Mouse (Mus musculus): ENCODE results near the gene Dcdc2a.

The Dcdc2a gene

GRCm38 (mm10) chr13:25178236-25179001 is 122.6 kb downstream of the Dcdc2a start:
- DNase-seq (ENCODE audit: low read depth): no peak

- no peak for DNase-seq (ENCODE audit: low read depth)
These were observed 130.9 kb downstream of the Dcdc2a start for GRCm38 (mm10) chr13:25186436-25187325.

GRCm38 (mm10) chr13:25187326-25187710 is 131.5 kb downstream of the Dcdc2a start:
- DNase-seq (ENCODE audit: low read depth): no peak

GRCm38 (mm10) chr13:25189419-25190144 is 133.8 kb downstream of the Dcdc2a start:
- no peak for DNase-seq (ENCODE audit: low read depth)

- DNase-seq (ENCODE audit: low read depth): no peak
These were observed 134.4 kb downstream of the Dcdc2a start for GRCm38 (mm10) chr13:25190218-25190617.

GRCm38 (mm10) chr13:25195706-25196105 is 139.9 kb downstream of the Dcdc2a start:
- DNase-seq (ENCODE audit: low read depth): no peak

- DNase-seq (ENCODE audit: low read depth): no peak
These were observed 144.1 kb downstream of the Dcdc2a start for GRCm38 (mm10) chr13:25199916-25200315.

- DNase-seq (ENCODE audit: low read depth): no peak
These were observed 151.1 kb downstream of the Dcdc2a start for GRCm38 (mm10) chr13:25206950-25207349.

GRCm38 (mm10) chr13:25218394-25218793 is 162.6 kb downstream of the Dcdc2a start:
- DNase-seq (ENCODE audit: low read depth): no peak

- no peak for DNase-seq (ENCODE audit: low read depth)
These were observed 164.5 kb downstream of the Dcdc2a start for GRCm38 (mm10) chr13:25220186-25220787.

- DNase-seq (ENCODE audit: low read depth): no peak
These were observed 196.1 kb downstream of the Dcdc2a start for GRCm38 (mm10) chr13:25251893-25252292.

- no peak for DNase-seq (ENCODE audit: low read depth)
These were observed 198.9 kb downstream of the Dcdc2a start for GRCm38 (mm10) chr13:25254478-25255263.

- DNase-seq (ENCODE audit: low read depth): no peak
These were observed 201.8 kb downstream of the Dcdc2a start for GRCm38 (mm10) chr13:25257608-25258007.

Measured in induced T-regulatory cell, adult 2 months (primary cell).